Mouse (Mus musculus): ENCODE results near the gene Scn5a.
A peak's percentile ranks its signal among the peaks of the same experiment; 100 is the strongest.

Scn5a gene

DNA sequence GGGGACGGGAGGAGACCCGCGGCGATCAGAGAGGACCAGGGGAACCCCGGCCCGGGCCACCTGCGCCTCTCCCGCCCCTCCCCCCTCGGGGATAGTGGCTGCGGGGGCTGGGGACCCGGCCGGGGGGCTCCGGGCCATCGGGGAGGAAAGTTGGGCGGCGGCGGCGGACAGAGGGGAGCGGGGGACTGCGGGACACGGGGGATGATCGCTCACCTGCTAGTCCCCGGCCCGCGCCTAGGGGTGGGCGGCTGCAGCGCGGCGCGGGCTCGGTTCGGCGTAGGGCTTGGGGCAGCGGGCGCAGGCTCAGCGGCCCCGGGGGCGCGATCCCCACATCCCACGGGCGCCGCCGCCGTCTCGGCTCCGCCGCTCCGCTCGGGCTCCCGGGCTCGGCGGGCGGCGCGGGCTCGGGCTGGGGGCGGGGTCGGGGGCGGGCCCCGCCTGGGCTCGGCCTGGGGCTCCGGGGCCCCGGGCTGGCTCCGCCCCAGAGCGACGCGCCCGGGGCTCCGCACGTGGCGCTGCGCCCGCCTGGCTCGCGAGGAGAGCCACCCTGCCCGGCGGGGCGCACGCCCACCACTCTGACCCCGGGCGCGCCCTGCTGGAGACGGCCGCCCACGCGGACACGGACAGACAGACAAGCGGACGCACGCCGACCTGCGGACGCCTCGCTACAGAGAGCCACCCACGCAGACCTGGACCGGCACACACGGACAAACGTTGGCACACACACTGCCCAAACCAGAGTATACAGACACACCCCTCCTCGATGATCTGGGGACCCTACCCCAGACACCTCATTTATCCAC lies at the start of gene Scn5a:
TSS of gene Scn5a (minus strand) at position 381 of the 803 bp plus-strand sequence.
- no peak for DNase-seq

- no peak for DNase-seq
Measured at GRCm38 (mm10) chr9:119627227-119627626, 48.4 kb upstream of the Scn5a start.

GRCm38 (mm10) chr9:119624151-119624550 lies 45.3 kb upstream of the Scn5a start:
- no peak for DNase-seq

DNA sequence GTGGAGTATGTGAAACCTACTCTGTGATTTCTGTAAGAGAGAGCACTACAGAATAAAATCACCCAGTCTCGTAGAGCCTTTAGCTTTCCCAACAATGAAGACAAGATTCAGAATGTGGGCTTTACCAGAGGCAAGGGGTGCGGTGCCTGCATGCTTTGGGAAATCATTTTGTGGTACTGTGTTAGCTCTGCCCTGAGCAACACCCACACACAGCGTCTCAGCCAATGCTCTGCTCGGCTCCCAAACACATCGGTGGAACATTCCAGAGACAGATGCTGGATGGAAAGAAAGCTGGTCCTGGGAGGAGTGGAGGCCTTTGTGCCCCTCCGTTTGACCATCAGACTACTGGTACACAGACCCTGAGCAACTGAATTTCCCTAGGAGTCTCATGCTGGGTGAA lies 36.0 kb upstream of the Scn5a start:
- DNase-seq: peak; percentile 5

DNA sequence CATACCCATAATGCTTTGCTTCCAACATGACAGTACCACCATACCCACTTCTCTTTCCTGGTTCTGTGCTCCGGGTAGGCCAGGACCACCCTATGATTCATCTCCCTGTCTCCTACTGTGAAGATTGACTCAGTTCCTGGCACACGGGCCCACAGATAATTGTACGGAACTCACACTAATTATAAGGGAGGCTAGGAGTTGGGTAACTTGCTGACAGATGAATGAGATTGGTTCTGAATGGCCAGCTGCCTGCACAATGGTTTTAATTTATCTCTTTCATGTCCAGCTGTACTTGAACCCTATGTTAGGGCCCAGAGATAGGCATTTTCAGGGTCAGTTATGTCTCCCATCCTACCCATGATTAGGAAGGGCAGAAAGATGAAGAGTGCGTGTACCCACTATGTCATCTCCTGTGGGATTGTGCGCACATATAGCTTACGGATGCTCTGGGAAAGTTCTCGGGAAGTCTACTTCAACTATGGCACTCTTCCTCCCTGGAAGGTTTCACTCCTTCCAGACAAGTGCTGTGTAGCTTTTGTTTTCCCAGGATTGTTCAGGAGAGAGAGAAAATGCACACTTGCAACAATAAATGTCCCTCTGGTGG lies 31.8 kb upstream of the Scn5a start:
- DNase-seq: no peak

GRCm38 (mm10) chr9:119606906-119607305 lies 28.1 kb upstream of the Scn5a start:
- DNase-seq: no peak

GRCm38 (mm10) chr9:119604607-119605006 lies 25.8 kb upstream of the Scn5a start:
- no peak for DNase-seq

GRCm38 (mm10) chr9:119598501-119598900 lies 19.7 kb upstream of the Scn5a start:
- DNase-seq: no peak

DNA sequence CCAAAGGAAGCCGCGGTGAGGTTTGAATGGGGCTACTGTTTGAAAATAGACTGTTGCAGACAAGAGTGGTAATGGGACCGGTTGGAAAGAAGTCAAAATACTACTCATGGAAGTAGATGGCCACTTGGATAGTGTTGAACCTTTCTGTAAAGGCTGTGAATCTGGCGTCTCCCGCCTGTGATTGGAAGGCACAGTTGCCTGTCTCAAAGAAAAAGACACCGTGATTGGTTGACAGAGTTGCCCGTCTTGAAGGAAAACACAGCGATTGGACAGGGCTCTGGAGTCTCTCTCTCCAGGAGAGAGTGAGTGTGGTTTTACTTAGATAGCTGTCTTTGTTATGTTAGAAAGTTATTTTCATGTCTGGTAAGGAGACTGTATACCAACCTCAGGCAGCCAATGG lies 18.5 kb upstream of the Scn5a start:
- DNase-seq: no peak

- no peak for DNase-seq
Measured at GRCm38 (mm10) chr9:119589592-119589991, 10.8 kb upstream of the Scn5a start.

DNA sequence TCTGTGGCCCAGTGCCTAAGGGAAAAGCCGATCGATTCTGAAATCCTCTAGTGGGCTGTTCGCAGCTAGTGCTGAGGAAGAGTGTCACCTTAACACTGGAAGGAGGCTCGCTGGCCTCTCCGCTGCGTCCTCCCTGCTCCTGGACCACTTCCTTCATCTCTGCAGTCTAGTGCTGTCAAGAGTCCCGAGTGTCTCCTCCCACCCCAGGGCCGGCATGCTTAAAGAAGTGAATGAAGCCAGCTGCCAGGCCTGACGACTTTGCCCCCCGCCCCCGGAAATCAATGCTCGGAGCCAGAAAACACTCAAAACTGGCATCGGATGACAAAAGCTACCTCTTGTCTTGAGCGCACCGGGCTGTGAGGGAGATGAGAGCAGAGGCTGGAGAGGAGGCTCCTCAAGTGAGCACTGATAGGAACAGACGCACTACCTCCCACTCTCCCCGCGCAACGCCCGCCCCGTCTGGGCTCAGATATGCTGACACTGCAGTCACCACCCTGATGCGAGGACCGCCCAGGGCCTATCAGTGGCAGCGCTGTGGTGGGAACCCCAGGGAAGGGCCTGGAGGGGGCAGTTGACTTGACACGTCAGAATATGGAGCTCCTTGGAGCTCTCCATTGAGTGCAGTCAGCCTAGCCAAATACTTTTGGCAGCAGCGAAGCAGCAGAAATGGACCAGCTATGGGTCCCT lies 10.1 kb upstream of the Scn5a start:
- DNase-seq: no peak

DNA sequence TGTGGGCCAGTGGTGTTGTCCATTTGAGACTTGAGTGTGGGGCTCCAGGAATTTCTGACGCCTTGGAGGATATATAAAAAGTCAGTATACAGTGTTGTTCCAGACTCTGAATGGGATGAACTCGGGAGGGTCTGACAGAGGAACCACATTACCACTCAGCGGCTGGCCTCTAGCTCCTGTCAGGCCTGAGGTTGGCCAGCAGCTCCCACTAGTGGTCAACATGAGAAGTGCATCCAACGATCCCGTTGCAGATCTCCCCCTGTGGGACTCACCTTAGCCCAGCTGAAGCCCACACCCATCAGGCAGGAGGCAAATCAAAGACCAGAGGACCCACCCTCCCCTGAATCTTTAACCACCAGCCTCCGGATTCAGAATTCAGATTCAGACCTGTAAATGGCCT lies 1.9 kb upstream of the Scn5a start:
- DNase-seq: peak; percentile 40

DNA sequence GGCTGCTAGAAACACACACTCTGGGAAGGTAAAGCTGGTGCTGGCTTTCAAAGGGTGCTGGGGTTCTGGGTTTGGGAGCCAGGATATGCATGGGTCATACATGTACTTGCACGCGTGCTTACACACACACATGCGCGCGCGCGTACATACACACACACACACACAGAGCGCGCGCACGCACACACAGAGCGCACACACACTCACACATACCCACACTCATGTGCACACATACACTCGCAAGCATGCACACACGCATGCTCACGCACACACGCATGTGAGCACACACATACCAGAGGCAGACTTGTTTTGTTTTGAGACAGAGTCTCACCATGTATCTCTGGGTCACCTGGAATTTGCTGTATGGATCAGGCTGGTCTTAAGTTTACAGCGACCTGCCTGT lies 1.4 kb upstream of the Scn5a start:
- DNase-seq: no peak

DNA sequence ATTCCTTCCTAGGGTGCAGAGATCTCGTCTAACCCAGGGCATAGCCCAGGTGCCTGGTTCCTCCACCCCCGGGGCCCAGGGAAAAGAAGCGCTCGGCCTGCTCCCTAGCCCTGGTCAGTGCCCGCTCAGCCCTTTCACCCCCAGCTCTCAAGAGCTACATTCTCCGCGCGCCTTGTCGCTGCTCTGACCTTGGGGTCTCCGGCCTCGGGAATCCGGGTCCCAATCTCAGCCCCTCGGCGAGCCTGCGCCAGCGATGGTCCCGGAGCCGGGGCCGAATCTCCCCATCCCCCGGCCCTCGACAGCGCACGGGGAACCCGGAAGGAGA lies 543 bp downstream of the Scn5a start:
- DNase-seq: no peak

DNA sequence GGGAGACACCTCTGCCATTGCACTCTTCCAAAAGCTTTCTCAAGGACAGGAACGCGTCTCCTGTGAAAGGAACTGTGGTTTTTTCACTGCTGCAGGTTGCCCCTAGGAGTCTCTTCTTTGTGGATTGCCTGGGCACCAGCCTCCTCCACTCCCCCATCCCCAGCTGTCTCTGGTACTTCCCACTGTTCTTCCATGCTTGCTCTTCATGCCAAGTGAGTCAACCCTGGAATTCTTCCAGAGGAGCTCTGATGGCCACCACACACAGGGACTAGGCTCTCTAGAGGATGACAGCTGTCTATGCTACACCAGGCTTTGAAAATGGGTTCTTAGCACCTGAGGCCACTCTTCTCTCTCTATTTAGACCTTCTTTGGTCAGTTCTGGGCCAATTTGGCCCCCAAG lies 1.8 kb downstream of the Scn5a start:
- peak; percentile 52 for DNase-seq

- DNase-seq: no peak
Measured at GRCm38 (mm10) chr9:119575732-119576131, 3.1 kb downstream of the Scn5a start.

DNA sequence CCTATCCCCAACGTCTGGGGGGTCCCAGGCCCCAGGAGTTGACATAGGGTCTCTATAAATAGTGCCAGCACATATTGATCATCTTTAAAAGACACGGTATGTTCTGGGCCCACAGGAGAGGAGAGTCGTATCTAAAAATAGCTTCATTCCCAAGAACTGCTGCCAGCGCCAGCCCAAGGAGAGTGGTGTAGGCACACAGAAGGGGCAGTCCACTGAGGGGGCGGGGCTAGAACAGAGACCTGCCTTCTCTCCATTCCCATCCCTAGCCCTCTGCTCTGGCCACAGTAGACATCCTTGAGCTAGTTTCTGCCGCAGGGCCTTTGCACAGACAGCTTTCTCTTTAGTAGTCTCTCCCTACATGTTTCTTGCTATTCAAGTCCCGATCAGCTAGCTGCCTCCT lies 4.5 kb downstream of the Scn5a start:
- DNase-seq: no peak

DNA sequence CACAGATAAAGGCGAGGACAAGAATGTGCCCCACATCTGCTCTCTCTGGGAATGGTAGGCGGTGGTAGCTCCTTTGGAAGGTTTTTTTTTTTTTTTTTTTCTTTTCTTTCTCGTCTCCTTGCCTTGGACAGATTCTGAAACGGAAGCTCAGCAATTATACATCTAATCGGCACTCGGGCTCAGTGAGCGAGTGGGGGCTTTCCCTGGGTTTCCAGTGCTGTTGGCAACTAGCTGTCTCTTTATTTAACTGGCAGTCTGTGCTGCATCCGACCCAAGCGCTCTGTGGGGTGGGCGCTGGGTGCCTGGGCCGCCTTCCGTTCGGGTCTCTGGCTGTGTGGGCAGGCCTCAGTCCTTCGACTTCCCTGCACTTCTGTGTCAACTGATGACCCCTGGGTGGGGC lies 5.8 kb downstream of the Scn5a start:
- no peak for DNase-seq

DNA sequence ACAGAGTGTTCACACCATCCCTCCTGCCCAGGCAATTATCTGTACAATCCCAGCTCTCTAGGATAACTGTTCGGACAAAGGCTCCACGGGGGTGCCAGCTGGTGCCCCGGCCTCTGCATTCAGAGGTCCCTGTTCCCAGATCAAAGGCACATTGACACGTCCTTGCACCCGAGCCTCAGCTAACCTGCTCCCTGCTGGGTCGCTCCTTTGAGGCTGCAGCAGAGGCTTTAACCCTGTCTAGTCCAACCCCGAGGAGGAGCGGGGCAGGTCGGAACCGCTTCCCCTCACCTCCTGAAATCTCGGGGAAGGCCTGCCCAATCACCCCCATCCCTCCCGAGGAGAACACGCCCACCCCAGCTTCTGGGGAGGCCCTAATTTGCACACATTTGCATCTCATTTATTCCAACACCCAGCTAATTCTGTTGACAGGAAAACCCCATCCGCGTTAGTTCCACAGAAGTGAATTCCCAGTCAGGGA lies 7.4 kb downstream of the Scn5a start:
- no peak for DNase-seq

GRCm38 (mm10) chr9:119570652-119571051 lies 8.2 kb downstream of the Scn5a start:
- no peak for DNase-seq

- no peak for DNase-seq
Measured at GRCm38 (mm10) chr9:119568732-119569131, 10.1 kb downstream of the Scn5a start.

DNA sequence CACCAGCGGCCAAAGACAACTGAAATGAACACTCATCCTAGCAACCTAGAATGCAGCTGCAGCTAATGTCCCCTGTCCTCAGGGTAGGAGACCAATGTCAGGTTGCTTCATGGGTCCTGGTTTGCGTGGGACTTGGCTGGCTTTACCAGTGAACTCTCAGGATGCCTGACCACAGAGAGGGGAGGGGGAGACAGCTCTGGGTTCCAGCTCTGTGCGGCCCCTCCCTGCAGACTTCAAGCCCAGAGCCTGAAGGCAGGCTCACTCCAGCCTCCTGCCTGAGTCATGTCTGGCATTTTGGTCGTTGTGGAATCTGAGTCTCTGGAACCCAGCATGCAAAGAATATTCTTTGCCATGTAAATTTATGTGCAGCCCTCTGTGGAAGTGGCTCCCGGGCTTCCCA lies 11.0 kb downstream of the Scn5a start:
- no peak for DNase-seq

DNA sequence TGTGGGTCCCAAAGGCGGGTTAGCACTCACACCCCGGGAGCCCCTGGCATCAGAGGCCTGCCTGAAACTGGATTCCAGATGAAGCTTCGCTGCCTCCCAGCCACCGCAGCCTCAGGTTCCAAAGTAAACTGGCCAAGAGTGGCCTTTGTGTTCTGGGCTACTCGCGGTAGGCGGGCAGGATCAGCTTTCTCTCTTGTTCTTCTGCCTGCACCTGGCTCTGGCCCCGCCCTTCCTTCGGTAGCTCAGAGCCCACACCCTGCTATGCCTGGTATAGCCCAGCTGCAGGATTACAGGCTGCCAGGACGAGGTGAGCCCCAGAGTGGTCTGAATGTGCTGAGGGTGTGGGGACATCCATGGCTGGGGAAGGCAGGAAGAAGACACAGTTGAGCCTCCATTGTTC lies 12.6 kb downstream of the Scn5a start:
- DNase-seq: no peak

DNA sequence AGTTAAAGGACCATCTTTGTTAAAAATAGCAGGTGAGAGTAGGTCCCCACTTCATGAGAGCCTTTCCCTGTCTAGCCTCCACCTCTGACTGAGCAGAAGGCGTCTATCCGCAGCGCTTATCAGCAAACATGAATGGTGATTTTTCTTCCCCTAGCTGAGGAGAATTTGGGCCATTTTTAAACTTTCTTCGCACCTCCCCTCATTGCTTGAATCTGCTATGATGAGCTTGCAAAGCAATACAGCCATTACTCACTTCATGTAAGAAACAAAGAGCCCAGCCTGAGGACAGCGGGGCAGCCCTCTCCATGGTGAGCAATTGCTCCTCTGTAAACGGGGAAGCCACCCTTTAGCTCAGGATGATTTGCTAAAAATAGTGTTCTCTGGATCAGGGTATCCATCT lies 14.0 kb downstream of the Scn5a start:
- DNase-seq: no peak

Measured in layer of hippocampus, adult 9-11 months (tissue).